Mouse (Mus musculus): ENCODE measurements around the gene Aicda.

DNA sequence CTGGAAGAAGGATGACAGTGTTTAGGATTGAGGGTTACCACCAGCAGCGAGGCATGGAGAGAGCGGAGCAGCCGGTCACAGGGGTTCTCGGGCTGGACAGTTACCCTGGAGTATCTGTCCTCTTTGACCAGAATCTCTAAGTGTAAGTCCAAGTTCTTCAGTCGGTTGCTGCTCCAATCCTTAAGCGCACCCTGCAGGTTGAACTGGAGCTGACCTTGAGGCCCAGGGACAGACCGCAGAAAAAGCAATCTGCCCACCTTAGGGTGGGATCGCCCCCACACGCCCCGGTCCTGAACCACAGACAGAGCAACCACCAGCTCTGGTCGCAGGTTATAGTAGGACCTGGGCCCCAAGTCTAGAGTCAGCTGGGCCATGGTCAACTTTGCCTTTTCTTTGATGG lies 53.1 kb downstream of the Aicda start:
- no peak for TF ChIP-seq CTCF (IDR thresholded peaks at IDR 0.05; ENCODE audit: control insufficient read depth, insufficient read depth, low read length)
- TF ChIP-seq POLR2A (IDR thresholded peaks at IDR 0.05; ENCODE audit: borderline replicate concordance, control insufficient read depth, low read depth, low read length) = no peak
